Mouse (Mus musculus) C2C12 (cell line): ENCODE results near the gene Ppcdc. TPM values are rescaled to one million over a fixed set of nuclear protein-coding genes. Genes with fewer than 3 reads are reported as not detected.
A peak's percentile ranks its signal among the peaks of the same experiment; 100 is the strongest.

ENCODE experiments used
- H3K27me3 ChIP-seq: one replicate; pipeline ENCODE4 v1.6.1; 2011; ENCODE audit not compliant: control insufficient read depth, insufficient read depth, insufficient read length
- H3K36me3 ChIP-seq: one replicate; pipeline ENCODE4 v1.6.1; 2011; ENCODE audit not compliant: control insufficient read depth, insufficient read depth
- H3K4me3 ChIP-seq: one replicate; pipeline ENCODE4 v1.5.1; 2011; ENCODE audit warnings: mild to moderate bottlenecking, control low read depth; ENCODE audit not compliant: poor library complexity, insufficient read depth, severe bottlenecking
- H3K79me2 ChIP-seq: one replicate; pipeline ENCODE4 v1.6.1; 2011; ENCODE audit not compliant: control insufficient read depth, insufficient read depth
- H3K79me3 ChIP-seq: one replicate; pipeline ENCODE4 v1.6.1; 2011; ENCODE audit warnings: low read depth, control low read depth
- H3ac ChIP-seq: one replicate; pipeline ENCODE3; 2011; ENCODE audit warnings: low read depth; ENCODE audit not compliant: control insufficient read depth, insufficient read length
- CEBPB ChIP-seq: IDR thresholded peaks from one replicate; pipeline ENCODE4 v1.6.1; 2011; ENCODE audit warnings: low read depth, mild to moderate bottlenecking, control low read depth, moderate library complexity
- CTCF ChIP-seq: IDR thresholded peaks from one replicate; pipeline ENCODE4 v1.5.1; 2011; ENCODE audit not compliant: control insufficient read depth, insufficient read depth, insufficient read length
- FOSL1 ChIP-seq: IDR thresholded peaks from one replicate; pipeline ENCODE4 v1.8.0; 2011; ENCODE audit warnings: mild to moderate bottlenecking, low read length; ENCODE audit not compliant: poor library complexity, insufficient read depth, severe bottlenecking
- MAX ChIP-seq: IDR thresholded peaks from one replicate; pipeline ENCODE4 v1.6.1; 2011; ENCODE audit warnings: mild to moderate bottlenecking, control low read depth
- MYOD1 ChIP-seq: IDR thresholded peaks from one replicate; pipeline ENCODE4 v1.6.1; 2011; ENCODE audit warnings: low read depth; ENCODE audit not compliant: control insufficient read depth, insufficient read length
- MYOG ChIP-seq: IDR thresholded peaks from one replicate; pipeline ENCODE4 v1.6.1; 2011; ENCODE audit not compliant: control insufficient read depth, insufficient read length; ENCODE audit errors: extremely low read depth
- USF1 ChIP-seq: IDR thresholded peaks from one replicate; pipeline ENCODE4 v1.6.1; 2011; ENCODE audit warnings: low read depth, mild to moderate bottlenecking, control low read depth, moderate library complexity
- polyA plus RNA-seq: library from polyadenylated mRNA; unstranded; fragments of >200 nt; fragmentation: generic; extraction: Trizol; gene quantifications from one replicate; pipeline ENCODE4 v1.2.1, GENCODE M21; 2012; ENCODE audit warnings: missing spikeins

Gene Ppcdc
- polyA plus RNA-seq, 1 experiment, result 15.1 TPM

- Histone ChIP-seq H3K79me2 (no peaks in the 10 kb centered on the region), H3ac (no peak overlapping the region), H3K36me3 (peaks cover 4% of the 10 kb centered on the region), H3K4me3 (no peak overlapping the region), H3K79me3 (peaks cover 1% of the 10 kb centered on the region), H3K27me3 (no peaks in the 10 kb centered on the region)
- peak; percentile 50 for TF ChIP-seq FOSL1
- TF ChIP-seq CEBPB, result no peak
Measured at GRCm38 (mm10) chr9:57425116-57425515, 14.8 kb downstream of the Ppcdc start.

GRCm38 (mm10) chr9:57424066-57424465 is 15.9 kb downstream of the Ppcdc start:
- Histone ChIP-seq H3K79me3 (peaks cover 1% of the 10 kb centered on the region), H3K79me2 (no peaks in the 10 kb centered on the region), H3K27me3 (no peaks in the 10 kb centered on the region), H3ac (no peak overlapping the region), H3K36me3 (peaks cover 4% of the 10 kb centered on the region), H3K4me3 (no peak overlapping the region)
- TF ChIP-seq USF1 (no peak), FOSL1 (no peak), CTCF (no peak), CEBPB (no peak), MYOG (no peak), MAX (no peak), MYOD1 (no peak)

DNA sequence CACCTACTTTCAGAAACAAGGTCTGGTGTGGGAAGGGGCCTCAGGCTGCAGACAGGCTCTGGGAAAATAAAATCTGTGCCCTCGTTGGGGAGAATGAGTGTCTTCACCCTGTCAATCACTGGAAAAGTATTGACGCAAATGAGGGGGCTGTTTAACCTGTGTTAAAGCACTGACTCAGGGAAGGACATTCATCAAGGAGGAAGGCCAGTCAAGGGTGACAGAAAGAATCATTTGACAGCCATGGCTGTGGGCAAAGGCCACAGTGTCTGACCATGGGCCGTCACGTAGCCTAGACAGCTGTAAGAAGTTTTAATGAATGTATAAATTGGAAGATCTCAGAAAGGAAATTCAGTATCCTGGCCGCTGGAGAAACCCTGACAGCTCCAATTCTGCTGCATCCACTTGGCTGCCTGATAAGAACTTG is 18.2 kb downstream of the Ppcdc start:
- H3K27me3 ChIP-seq, result no peaks in the 10 kb centered on the region
- no peaks in the 10 kb centered on the region for H3K79me3 ChIP-seq
- no peaks in the 10 kb centered on the region for H3K79me2 ChIP-seq
- no peak overlapping the region for H3ac ChIP-seq
- no peak for TF ChIP-seq CTCF
- no peak for TF ChIP-seq CEBPB
- H3K4me3 ChIP-seq, result no peak overlapping the region
- peaks cover 14% of the 10 kb centered on the region for H3K36me3 ChIP-seq

GRCm38 (mm10) chr9:57421121-57421571 is 18.8 kb downstream of the Ppcdc start:
- H3K79me2 ChIP-seq, result no peaks in the 10 kb centered on the region
- no peaks in the 10 kb centered on the region for H3K27me3 ChIP-seq
- H3ac ChIP-seq, result no peak overlapping the region
- no peaks in the 10 kb centered on the region for H3K79me3 ChIP-seq
- no peak overlapping the region for H3K4me3 ChIP-seq
- TF ChIP-seq MYOG, result no peak
- peak; percentile 99 for TF ChIP-seq MYOD1
- peak; percentile 21 for TF ChIP-seq FOSL1
- peaks cover 20% of the 10 kb centered on the region for H3K36me3 ChIP-seq

- H3ac ChIP-seq, result no peak overlapping the region
Measured at GRCm38 (mm10) chr9:57420321-57421120, 19.4 kb downstream of the Ppcdc start.

DNA sequence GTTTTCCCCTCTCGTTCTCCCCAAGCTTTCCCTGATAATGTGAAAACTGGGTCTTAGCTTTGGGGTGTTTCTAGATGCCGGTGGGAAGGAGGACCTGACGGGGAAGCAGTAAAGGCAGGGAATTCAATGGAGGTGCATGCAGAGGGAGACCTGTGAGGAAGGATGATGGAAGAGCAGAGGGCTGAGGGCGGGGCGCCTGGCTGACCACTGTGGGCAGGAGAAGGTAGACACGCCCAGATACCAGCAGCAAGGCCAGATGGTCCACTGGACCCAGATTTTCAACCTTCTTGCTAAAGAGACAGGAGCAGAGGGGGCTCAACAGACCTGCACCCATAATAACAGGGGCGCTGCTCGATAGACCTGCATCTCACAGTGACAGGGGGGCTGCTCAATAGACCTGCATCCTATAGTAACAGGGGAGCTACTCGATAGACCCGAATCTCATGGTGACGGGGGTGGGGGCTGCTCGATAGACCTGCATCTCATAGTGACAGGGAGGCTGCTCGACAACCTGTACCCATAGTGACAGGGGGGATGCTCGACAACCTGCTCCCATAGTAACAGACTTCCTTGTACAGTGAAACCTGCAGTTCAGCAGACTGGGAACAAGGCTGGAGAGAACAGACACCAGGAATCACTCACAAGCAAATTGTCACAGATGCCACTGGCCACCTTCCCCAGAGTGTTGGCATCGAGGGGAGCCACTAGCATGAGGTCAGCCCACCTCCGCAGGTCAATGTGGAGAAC is 20.2 kb downstream of the Ppcdc start:
- Histone ChIP-seq H3K27me3 (no peaks in the 10 kb centered on the region), H3ac (no peak overlapping the region), H3K4me3 (no peak overlapping the region), H3K79me3 (no peaks in the 10 kb centered on the region), H3K36me3 (peaks cover 22% of the 10 kb centered on the region), H3K79me2 (no peaks in the 10 kb centered on the region)
- no peak for TF ChIP-seq FOSL1
- TF ChIP-seq USF1, result no peak
- TF ChIP-seq MAX, result no peak
- no peak for TF ChIP-seq MYOD1
- TF ChIP-seq MYOG, result no peak
- TF ChIP-seq CTCF, result no peak
- TF ChIP-seq CEBPB, result no peak

More at GRCm38 (mm10) chr9:57420321-57421120, 19.4 kb downstream of the Ppcdc start:
- H3K79me2 ChIP-seq, result no peaks in the 10 kb centered on the region
- H3K4me3 ChIP-seq, result no peak overlapping the region
- peaks cover 22% of the 10 kb centered on the region for H3K36me3 ChIP-seq
- no peak for TF ChIP-seq CTCF
- TF ChIP-seq MAX, result peak; percentile 98
- peak; percentile 66 for TF ChIP-seq MYOD1
- TF ChIP-seq MYOG, result no peak
- TF ChIP-seq USF1, result peak; percentile 63
- TF ChIP-seq CEBPB, result peak; percentile 8
- no peak for TF ChIP-seq FOSL1
- no peaks in the 10 kb centered on the region for H3K27me3 ChIP-seq
- no peaks in the 10 kb centered on the region for H3K79me3 ChIP-seq
